Mouse (Mus musculus) forebrain, embryonic 11.5 days (tissue): ENCODE measurements around the gene Cd200r1. TPM values are rescaled to one million over a fixed set of nuclear protein-coding genes. Genes with fewer than 3 reads are reported as not detected.

Experiments
- ATAC-seq: fragments of 200-750 bp; cut with Nextera tagmentation; replicated peaks from 2 replicates; pipeline ENCODE4 v1.8.0; 2017; ENCODE audit warnings: moderate TSS enrichment; ENCODE audit not compliant: low FRiP score
- DNase-seq: peaks from one replicate; pipeline ENCODE4 v3.0.0-alpha.2; 2017; ENCODE audit warnings: low spot score
- H3K27ac ChIP-seq: fragments of 300-500 bp; sonication (generic); 2 replicates; pipeline ENCODE4 v1.5.1; 2014; ENCODE audit warnings: low read depth, low read length
- H3K27me3 ChIP-seq: fragments of 300-500 bp; sonication (generic); 2 replicates; pipeline ENCODE4 v1.6.1; 2014; ENCODE audit warnings: mild to moderate bottlenecking, low read length, mixed read lengths; ENCODE audit not compliant: control insufficient read depth, insufficient read depth
- H3K36me3 ChIP-seq: fragments of 300-500 bp; sonication (generic); 2 replicates; pipeline ENCODE4 v1.6.1; 2014; ENCODE audit warnings: mild to moderate bottlenecking, low read length, moderate library complexity, mixed read lengths; ENCODE audit not compliant: control insufficient read depth, insufficient read depth
- H3K4me1 ChIP-seq: fragments of 300-500 bp; sonication (generic); replicated peaks from 2 replicates; pipeline ENCODE4 v1.6.1; 2014; ENCODE audit warnings: low read length, mixed read lengths; ENCODE audit not compliant: control insufficient read depth, insufficient read depth
- H3K4me2 ChIP-seq: fragments of 300-500 bp; sonication (generic); 2 replicates; pipeline ENCODE4 v1.6.1; 2014; ENCODE audit warnings: low read depth, mild to moderate bottlenecking, low read length, moderate library complexity, mixed read lengths; ENCODE audit not compliant: severe bottlenecking
- H3K4me3 ChIP-seq: fragments of 300-500 bp; sonication (generic); 2 replicates; pipeline ENCODE4 v1.5.1; 2014; ENCODE audit warnings: low read depth, low read length
- H3K9ac ChIP-seq: fragments of 300-500 bp; sonication (generic); 2 replicates; pipeline ENCODE4 v1.6.1; 2014; ENCODE audit warnings: low read length
- H3K9me3 ChIP-seq: fragments of 300-500 bp; sonication (generic); 2 replicates; pipeline ENCODE4 v1.6.1; 2016; ENCODE audit warnings: low read length, mixed read lengths; ENCODE audit not compliant: control insufficient read depth
- WGBS: fragments of 180-500 bp; shearing (Covaris S2); extraction: QIAGEN DNeasy Blood & Tissue Kit; methylation state at CpG from one replicate; pipeline ENCODE4 v1.1.7; 2014; 5-methylcytosine and 5-hydroxymethylcytosine counted together
- polyA plus RNA-seq: library from polyadenylated mRNA; unstranded; fragments of >200 nt; fragmentation: Nextera tagmentation; extraction: Ambion mirVana; gene quantifications from 2 replicates; pipeline ENCODE4 v1.2.1, GENCODE M21; 2014

Cd200r1 gene
- polyA plus RNA-seq = 0.29 and 0.55 TPM in 2 replicates

- 0 out of 2 replicates have a peak, but pooled peaks cover 2% of the 10 kb centered on the region for H3K4me1 ChIP-seq
- ATAC-seq = no peak
- WGBS = 82% methylated on average over 22 of the region's 22 CpGs
- no peak for DNase-seq
- no peak within 1 kb of the TSS for H3K4me3 ChIP-seq
- H3K4me2 ChIP-seq = no peak within 1 kb of the TSS
- H3K9me3 ChIP-seq = no peaks in the 10 kb centered on the region
- no peak within 1 kb of the TSS for H3K27ac ChIP-seq
- H3K9ac ChIP-seq = no peak within 1 kb of the TSS
- H3K36me3 ChIP-seq = no peaks in the 10 kb centered on the region
- no peaks in the 10 kb centered on the region for H3K27me3 ChIP-seq
Observed at GRCm38 (mm10) chr16:44765555-44766319, at the start of gene Cd200r1. Gene Cd200r1 (plus strand): TSS chr16:44765736.

- Histone ChIP-seq H3K4me2 (no peak overlapping the region), H3K27ac (no peak overlapping the region), H3K4me3 (no peak overlapping the region), H3K27me3 (no peaks in the 10 kb centered on the region), H3K4me1 (peaks cover 3% of the 10 kb centered on the region; the same call in 1 of the 2 replicates), H3K36me3 (no peaks in the 10 kb centered on the region; the same call in 1 of the 2 replicates), H3K9me3 (no peaks in the 10 kb centered on the region), H3K9ac (no peak overlapping the region)
- ATAC-seq = peak; percentile 73
- DNase-seq = no peak
- 32% methylated on average over 10 of the region's 10 CpGs for WGBS
Observed at GRCm38 (mm10) chr16:44716305-44717140, 49.0 kb upstream of the Cd200r1 start.

GRCm38 (mm10) chr16:44717141-44717634 is 48.3 kb upstream of the Cd200r1 start:
- H3K4me1 ChIP-seq = peaks cover 3% of the 10 kb centered on the region; the same call in 1 of the 2 replicates
- no peak overlapping the region for H3K27ac ChIP-seq
- ATAC-seq = peak; percentile 56
- WGBS = 75% methylated on average over 2 of the region's 2 CpGs
- H3K27me3 ChIP-seq = no peaks in the 10 kb centered on the region
- H3K9ac ChIP-seq = no peak overlapping the region
- H3K9me3 ChIP-seq = no peaks in the 10 kb centered on the region
- H3K4me2 ChIP-seq = no peak overlapping the region
- DNase-seq = no peak
- H3K36me3 ChIP-seq = no peaks in the 10 kb centered on the region; the same call in 1 of the 2 replicates
- no peak overlapping the region for H3K4me3 ChIP-seq

GRCm38 (mm10) chr16:44717838-44718237 is 47.7 kb upstream of the Cd200r1 start:
- no peaks in the 10 kb centered on the region; the same call in 1 of the 2 replicates for H3K36me3 ChIP-seq
- no peak overlapping the region for H3K4me2 ChIP-seq
- no peak overlapping the region for H3K9ac ChIP-seq
- H3K4me1 ChIP-seq = peaks cover 3% of the 10 kb centered on the region; the same call in 1 of the 2 replicates
- 77% methylated on average over 2 of the region's 2 CpGs for WGBS
- no peak overlapping the region for H3K4me3 ChIP-seq
- ATAC-seq (0 out of 2 replicates have a peak, but pooled peaks have one; percentile 37), DNase-seq (no peak)
- H3K27me3 ChIP-seq = no peaks in the 10 kb centered on the region
- H3K27ac ChIP-seq = no peak overlapping the region
- no peaks in the 10 kb centered on the region for H3K9me3 ChIP-seq

GRCm38 (mm10) chr16:44719349-44719748 is 46.2 kb upstream of the Cd200r1 start:
- Histone ChIP-seq H3K27me3 (no peaks in the 10 kb centered on the region), H3K4me3 (no peak overlapping the region), H3K9ac (no peak overlapping the region), H3K27ac (no peak overlapping the region), H3K4me1 (peaks cover 5% of the 10 kb centered on the region; the same call in 1 of the 2 replicates), H3K36me3 (no peaks in the 10 kb centered on the region; the same call in 1 of the 2 replicates), H3K4me2 (no peak overlapping the region), H3K9me3 (no peaks in the 10 kb centered on the region)
- ATAC-seq = no peak
- no peak for DNase-seq
- 79% methylated on average over 7 of the region's 7 CpGs for WGBS

GRCm38 (mm10) chr16:44720518-44720917 is 45.0 kb upstream of the Cd200r1 start:
- 76% methylated on average over 3 of the region's 3 CpGs for WGBS
- H3K9ac ChIP-seq = no peak overlapping the region
- no peak overlapping the region for H3K4me3 ChIP-seq
- ATAC-seq (no peak), DNase-seq (no peak)
- H3K27me3 ChIP-seq = no peaks in the 10 kb centered on the region
- no peaks in the 10 kb centered on the region for H3K9me3 ChIP-seq
- no peaks in the 10 kb centered on the region; the same call in 1 of the 2 replicates for H3K36me3 ChIP-seq
- H3K4me1 ChIP-seq = peaks cover 5% of the 10 kb centered on the region; the same call in 1 of the 2 replicates
- H3K27ac ChIP-seq = no peak overlapping the region
- H3K4me2 ChIP-seq = no peak overlapping the region

- Histone ChIP-seq H3K4me1 (peaks cover 2% of the 10 kb centered on the region; the same call in 1 of the 2 replicates), H3K27ac (no peak overlapping the region), H3K36me3 (no peaks in the 10 kb centered on the region; the same call in 1 of the 2 replicates), H3K9ac (no peak overlapping the region), H3K27me3 (no peaks in the 10 kb centered on the region), H3K9me3 (no peaks in the 10 kb centered on the region), H3K4me2 (no peak overlapping the region), H3K4me3 (no peak overlapping the region)
- DNase-seq (no peak), ATAC-seq (no peak)
- WGBS = 89% methylated on average over 2 of the region's 2 CpGs
Observed at GRCm38 (mm10) chr16:44722666-44723065, 42.9 kb upstream of the Cd200r1 start.

- Histone ChIP-seq H3K4me3 (peak within 1 kb of the TSS; percentile 85), H3K9me3 (no peaks in the 10 kb centered on the region), H3K4me1 (peaks cover 2% of the 10 kb centered on the region; the same call in 1 of the 2 replicates), H3K4me2 (peak within 1 kb of the TSS; percentile 78), H3K27ac (peak within 1 kb of the TSS; percentile 58), H3K27me3 (no peaks in the 10 kb centered on the region), H3K9ac (peak within 1 kb of the TSS; percentile 91), H3K36me3 (no peaks in the 10 kb centered on the region; the same call in 1 of the 2 replicates)
- DNase-seq = peak; percentile 95
- WGBS = 1% methylated on average over 64 of the region's 64 CpGs
- peak; percentile 97 for ATAC-seq
Observed at GRCm38 (mm10) chr16:44724083-44724787, 41.3 kb upstream of the Cd200r1 start, which contains the start of gene Nepro. Gene Nepro (plus strand): TSS chr16:44724301.
